Mouse (Mus musculus) MEL (cell line): Measurements from ENCODE around the gene Bckdhb.

Experiments
- CTCF ChIP-seq, 3 experiments: IDR thresholded peaks in 2 of 3; conservative IDR thresholded peaks in 1 of 3; 2 replicates each; pipeline ENCODE4 v1.5.1; 2011 to 2012; ENCODE audit warnings: low read length in 3 of 3, low read depth in 2 of 3, mild to moderate bottlenecking in 2 of 3, improper control_type of control experiment in 1 of 3, inconsistent platforms in 1 of 3, mixed read lengths in 1 of 3, moderate library complexity in 1 of 3; ENCODE audit not compliant: control insufficient read depth in 1 of 3, insufficient read depth in 1 of 3, poor library complexity in 1 of 3, severe bottlenecking in 1 of 3
- E2F4 ChIP-seq: IDR thresholded peaks from 2 replicates; pipeline ENCODE4 v1.6.1; 2011; ENCODE audit warnings: low read depth, low read length, improper control_type of control experiment, borderline replicate concordance
- EP300 ChIP-seq, 2 experiments: IDR thresholded peaks; 2 replicates each; pipeline ENCODE4 v1.6.1; 2011; ENCODE audit warnings: improper control_type of control experiment in 2 of 2, low read length in 2 of 2, low read depth in 1 of 2, mild to moderate bottlenecking in 1 of 2
- HCFC1 ChIP-seq: IDR thresholded peaks from 2 replicates; pipeline ENCODE4 v1.6.1; 2012; ENCODE audit warnings: low read depth, mild to moderate bottlenecking, inconsistent platforms, low read length, improper control_type of control experiment, moderate library complexity
- MAFK ChIP-seq: IDR thresholded peaks from 2 replicates; pipeline ENCODE4 v1.6.1; 2011; ENCODE audit warnings: low read depth, mild to moderate bottlenecking, low read length, improper control_type of control experiment, borderline replicate concordance
- MYC ChIP-seq: IDR thresholded peaks from 2 replicates; pipeline ENCODE4 v1.6.1; 2011; ENCODE audit warnings: low read depth, mild to moderate bottlenecking, low read length, improper control_type of control experiment, moderate library complexity
- NRF1 ChIP-seq: IDR thresholded peaks from 2 replicates; pipeline ENCODE4 v1.6.1; 2014; ENCODE audit warnings: low read depth, mild to moderate bottlenecking, inconsistent platforms, low read length, improper control_type of control experiment, moderate library complexity; ENCODE audit not compliant: poor library complexity, insufficient read depth, severe bottlenecking
- POLR2A ChIP-seq, 2 experiments: IDR thresholded peaks; 2 replicates each; pipeline ENCODE4 v1.6.1; 2011 to 2012; ENCODE audit warnings: low read length in 2 of 2, mild to moderate bottlenecking in 2 of 2, control low read depth in 1 of 2, improper control_type of control experiment in 1 of 2, low read depth in 1 of 2, moderate library complexity in 1 of 2; ENCODE audit not compliant: control insufficient read depth in 1 of 2, insufficient read depth in 1 of 2, poor library complexity in 1 of 2
- POLR2AphosphoS2 ChIP-seq: IDR thresholded peaks from 2 replicates; pipeline ENCODE4 v1.6.1; 2011; ENCODE audit warnings: low read length, improper control_type of control experiment
- POLR2AphosphoS5 ChIP-seq: IDR thresholded peaks from 2 replicates; pipeline ENCODE4 v1.6.1; 2012; ENCODE audit warnings: low read depth, borderline replicate concordance, mild to moderate bottlenecking, inconsistent platforms, low read length, moderate library complexity, mixed read lengths
- SIN3A ChIP-seq: IDR thresholded peaks from 2 replicates; pipeline ENCODE4 v1.6.1; 2012; ENCODE audit warnings: low read length, improper control_type of control experiment, inconsistent platforms
- TAL1 ChIP-seq: IDR thresholded peaks from 2 replicates; pipeline ENCODE4 v1.6.1; 2012; ENCODE audit warnings: mild to moderate bottlenecking, inconsistent platforms, low read length, moderate library complexity, mixed read lengths
- UBTF ChIP-seq: IDR thresholded peaks from 2 replicates; pipeline ENCODE4 v1.6.1; 2012; ENCODE audit warnings: low read depth, mild to moderate bottlenecking, inconsistent platforms, low read length, improper control_type of control experiment, moderate library complexity, borderline replicate concordance; ENCODE audit not compliant: insufficient read depth

DNA sequence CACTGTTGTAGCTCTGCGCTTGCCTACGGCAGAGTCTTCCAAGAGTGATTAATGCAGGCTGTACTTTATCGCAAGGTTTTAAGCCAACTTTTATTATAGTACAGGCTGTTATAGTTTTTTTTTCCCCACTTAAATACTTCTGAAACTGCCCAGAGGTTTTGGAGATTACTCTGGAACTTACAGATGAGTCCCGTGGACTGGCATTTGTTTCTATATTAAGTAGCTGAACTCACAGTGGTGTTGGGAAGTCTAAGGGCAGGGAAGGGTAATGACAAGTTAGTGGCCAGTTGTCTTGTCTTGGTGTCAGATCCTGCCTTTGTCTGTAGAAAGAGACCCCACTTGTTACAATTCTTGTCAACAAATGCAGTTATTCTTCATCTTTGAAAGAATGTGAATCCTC lies 158.6 kb downstream of the Bckdhb start:
- TF ChIP-seq EP300 (IDR thresholded peaks at IDR 0.05; ENCODE audit: low read depth in 1 of 2, low read length in 2 of 2) (no peak), MAFK (no peak), CTCF (IDR thresholded peaks at IDR 0.05 in 2 of 3, conservative IDR thresholded peaks at IDR 0.05 in 1 of 3; ENCODE audit: control insufficient read depth in 1 of 3, insufficient read depth in 1 of 3, low read depth in 2 of 3, low read length in 3 of 3, poor library complexity in 1 of 3, severe bottlenecking in 1 of 3) (no peak), POLR2A (IDR thresholded peaks at IDR 0.05; ENCODE audit: control insufficient read depth in 1 of 2, insufficient read depth in 1 of 2, low read depth in 1 of 2, low read length in 2 of 2, poor library complexity in 1 of 2) (no peak), HCFC1 (no peak), UBTF (no peak), TAL1 (no peak), POLR2AphosphoS5 (no peak), NRF1 (no peak), SIN3A (no peak), MYC (no peak), POLR2AphosphoS2 (no peak), E2F4 (no peak)
